Mouse (Mus musculus) c-Kit-positive CD71-positive TER-119-negative erythroid progenitor cells, embryonic 14.5 days (primary cell): ENCODE results near the gene Gm20896.
"Not testable (repeated sequence)": the region's sequence is repeated elsewhere in the genome, so short reads cannot be mapped to it uniquely, and the experiment has no call there.

ENCODE experiments used
- DNase-seq: peaks from one replicate; pipeline ENCODE4 v3.0.0-alpha.2; 2013; ENCODE audit warnings: low read depth

Gm20896 gene

DNA sequence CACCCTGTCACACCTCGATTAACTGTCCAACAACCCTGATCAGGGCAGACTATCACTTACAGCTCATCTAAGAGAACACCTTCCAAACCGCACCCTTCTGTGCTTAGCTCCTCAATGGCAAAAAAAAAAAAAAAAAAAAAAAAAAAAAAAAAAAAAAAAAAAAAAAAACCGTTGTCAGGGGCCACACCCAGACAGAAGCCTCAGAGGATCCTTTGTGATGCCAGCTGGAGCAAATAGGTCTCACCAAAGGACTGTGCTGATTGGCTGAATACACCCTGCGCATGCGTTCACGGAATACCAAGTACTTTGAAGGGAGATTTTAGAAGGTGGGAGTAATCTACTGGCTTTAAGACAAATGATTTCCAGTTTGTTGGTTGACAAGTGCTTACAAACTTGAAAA is at the start of gene Gm20896:
TSS of gene Gm20896 (minus strand) at position 101 of the 400 bp plus-strand sequence.
- not testable (repeated sequence) for DNase-seq
